In genomic region chr17:12163403-12163802, GRCm38 (mm10) we compare ENCODE assay signal across 11 mouse cellular contexts. TPM values are rescaled to one million over a fixed set of nuclear protein-coding genes. Genes with fewer than 3 reads are reported as not detected.
DNase-seq lines count a peak whose midpoint lies in the region; ATAC-seq and TF ChIP-seq lines count a peak whose summit lies in the region.
"Had no signal": no experiment of that assay in that cellular context is flagged by ENCODE, and none has a peak within 500 bp of the region (broad histone marks: within the 10 kb centered on the region; RNA-seq: fewer than 3 reads in every experiment).

No protein-coding gene starts in this region.

- no peaks in the 10 kb centered on the region for H3K27me3 ChIP-seq in lung, postnatal 0 days (replicated peaks; ENCODE audit: insufficient read depth, low read length)
- no peaks in the 10 kb centered on the region for H3K27me3 ChIP-seq in embryonic facial prominence, embryonic 11.5 days (ENCODE audit: control insufficient read depth, insufficient read depth, low read length)
- H3K27me3 ChIP-seq in limb, embryonic 14.5 days (ENCODE audit: control insufficient read depth, insufficient read depth, low read length), result no peaks in the 10 kb centered on the region

- H3K4me3 ChIP-seq in lung, postnatal 0 days (ENCODE audit: low read depth, low read length), result no peak overlapping the region
- H3K4me3 ChIP-seq in embryonic facial prominence, embryonic 11.5 days (ENCODE audit: low read depth, low read length), result no peak overlapping the region
- no peak overlapping the region for H3K4me3 ChIP-seq in limb, embryonic 14.5 days (replicated peaks; ENCODE audit: low read length)

- no peaks in the 10 kb centered on the region for H3K36me3 ChIP-seq in lung, postnatal 0 days (ENCODE audit: insufficient read depth, low read length)
- no peaks in the 10 kb centered on the region; the same call in none of the 2 replicates for H3K36me3 ChIP-seq in embryonic facial prominence, embryonic 11.5 days (replicated peaks; ENCODE audit: control insufficient read depth, insufficient read depth, low read depth, low read length)
- H3K36me3 ChIP-seq in limb, embryonic 14.5 days (ENCODE audit: control insufficient read depth, insufficient read depth, low read length), result peaks cover 6% of the 10 kb centered on the region

- no peaks in the 10 kb centered on the region for H3K9me3 ChIP-seq in lung, postnatal 0 days (ENCODE audit: low read length)
- H3K9me3 ChIP-seq in embryonic facial prominence, embryonic 11.5 days (replicated peaks; ENCODE audit: control insufficient read depth, low read length), result no peaks in the 10 kb centered on the region
- H3K9me3 ChIP-seq in limb, embryonic 14.5 days (ENCODE audit: control insufficient read depth, low read length), result no peaks in the 10 kb centered on the region

- WGBS in lung, postnatal 0 days, result 54% methylated on average over 13 of the region's 13 CpGs
- 71% methylated on average over 13 of the region's 13 CpGs for WGBS in embryonic facial prominence, embryonic 11.5 days
- 52% methylated on average over 13 of the region's 13 CpGs for WGBS in limb, embryonic 14.5 days

- ATAC-seq in lung, postnatal 0 days, result no peak
- no peak for ATAC-seq in embryonic facial prominence, embryonic 11.5 days (replicated peaks; ENCODE audit: insufficient number of reproducible peaks, low FRiP score, low TSS enrichment, low read depth)
- ATAC-seq in limb, embryonic 14.5 days (ENCODE audit: low FRiP score, low read depth), result peak; percentile 74
- ATAC-seq: inflammation-experienced regulatory T-cells, adult 6 months had no signal

- no peak overlapping the region for H3K9ac ChIP-seq in lung, postnatal 0 days (replicated peaks; ENCODE audit: low read depth)
- H3K9ac ChIP-seq in embryonic facial prominence, embryonic 11.5 days (replicated peaks; ENCODE audit: low read length), result no peak overlapping the region
- H3K9ac ChIP-seq in limb, embryonic 14.5 days (ENCODE audit: low read depth, low read length, severe bottlenecking), result no peak overlapping the region

- TF ChIP-seq CTCF in lung, postnatal 0 days (IDR thresholded peaks at IDR 0.05), result no peak

- no peak for TF ChIP-seq EP300 in lung, postnatal 0 days (IDR thresholded peaks at IDR 0.05)

- peak; percentile 39 for DNase-seq in heart, postnatal 4 days
- no peak for DNase-seq in heart, adult 8-10 months (ENCODE audit: low spot score)
- DNase-seq in lung, postnatal 4 days, result peak; percentile 35 to 57
- no peak for DNase-seq in lung, postnatal 0 days (ENCODE audit: low spot score)
- DNase-seq in embryonic facial prominence, embryonic 11.5 days (ENCODE audit: low spot score), result peak; percentile 36
- peak; percentile 58 for DNase-seq in limb, embryonic 14.5 days (ENCODE audit: low spot score)
- DNase-seq in thymus, postnatal 14 days, result no peak
- DNase-seq in left cerebral cortex, adult 11 months (ENCODE audit: low spot score), result no peak
- DNase-seq: lung, postnatal 14 days; thymus, adult 18-20 months had no signal

- no peak overlapping the region for H3K4me2 ChIP-seq in lung, postnatal 0 days (replicated peaks; ENCODE audit: low read depth, low read length)
- H3K4me2 ChIP-seq in embryonic facial prominence, embryonic 11.5 days (ENCODE audit: low read depth, low read length), result no peak overlapping the region
- no peak overlapping the region for H3K4me2 ChIP-seq in limb, embryonic 14.5 days (replicated peaks; ENCODE audit: low read depth, low read length, severe bottlenecking)

- peaks cover 10% of the 10 kb centered on the region for H3K4me1 ChIP-seq in lung, postnatal 0 days (ENCODE audit: insufficient read depth, low read depth, low read length)
- H3K4me1 ChIP-seq in embryonic facial prominence, embryonic 11.5 days (ENCODE audit: control insufficient read depth, insufficient read depth, low read length), result no peaks in the 10 kb centered on the region
- peaks cover 20% of the 10 kb centered on the region for H3K4me1 ChIP-seq in limb, embryonic 14.5 days (ENCODE audit: control insufficient read depth, insufficient read depth, low read length)

- TF ChIP-seq POLR2A in limb, embryonic 14.5 days (IDR thresholded peaks at IDR 0.05; ENCODE audit: borderline replicate concordance, extremely low read depth, insufficient read depth, insufficient read length), result no peak

- H3K27ac ChIP-seq in lung, postnatal 0 days (ENCODE audit: low read length), result no peak overlapping the region
- no peak overlapping the region for H3K27ac ChIP-seq in embryonic facial prominence, embryonic 11.5 days (replicated peaks; ENCODE audit: low read depth, low read length)
- H3K27ac ChIP-seq in limb, embryonic 14.5 days (replicated peaks; ENCODE audit: low read depth, low read length), result no peak overlapping the region

RNA-seq across cellular contexts. Expression of gene Agpat4, which starts 44.9 kb away (rescaled TPM):
- 1 to 10 TPM; 7.8 to 8.9 TPM for total RNA-seq in heart, postnatal 4 days (2021)
- total RNA-seq in heart, adult 8-10 months (2022), result 1 to 10 TPM; 2.5 to 3.8 (median 3.4) TPM
- 58.2 and 66.2 TPM in 2 replicates for polyA plus RNA-seq in lung, postnatal 0 days (2015; fragmentation: Nextera tagmentation; extraction: Ambion mirVana)
- polyA plus RNA-seq in embryonic facial prominence, embryonic 11.5 days (2014; fragmentation: Nextera tagmentation; extraction: Ambion mirVana), result 17.5 and 21.0 TPM in 2 replicates
- polyA plus RNA-seq in limb, embryonic 14.5 days (2012; rRNA removed), result 23.7 and 26.7 TPM in 2 replicates
- 22.1 and 24.7 TPM in 2 replicates for polyA plus RNA-seq in limb, embryonic 14.5 days (2014; fragmentation: Nextera tagmentation; extraction: Ambion mirVana)

Comparison
In these comparisons a context has a peak if more than half of its experiments do, and no peak if none do; other contexts are left out.
1. DNase-seq: peak in heart, postnatal 4 days (single experiment), lung, postnatal 4 days (2 of 2), embryonic facial prominence, embryonic 11.5 days (single experiment) and limb, embryonic 14.5 days (single experiment); none in heart, adult 8-10 months (single experiment), lung, postnatal 0 days (single experiment), thymus, postnatal 14 days (single experiment) and left cerebral cortex, adult 11 months (single experiment).